Mouse (Mus musculus): ENCODE measurements at regions not wholly inside any gene's neighbourhood (a gene's known extent, or its start where the extent isn't known, plus 50 kb on each side); places are given as distances from the start of the nearest gene placed in this dataset.

GRCm38 (mm10) chr10:117896911-117897643 is 51.2 kb upstream of the Rap1b start:
- H3K4me1 ChIP-seq = peaks cover 83% of the 10 kb centered on the region
- no peak for TF ChIP-seq FLI1 (IDR thresholded peaks at IDR 0.05; ENCODE audit: low read length)

GRCm38 (mm10) chr10:117897766-117898165 is 51.9 kb upstream of the Rap1b start:
- peaks cover 83% of the 10 kb centered on the region for H3K4me1 ChIP-seq
- H3K36me3 ChIP-seq (replicated peaks; ENCODE audit: low read length) = no peaks in the 10 kb centered on the region
- H3K27me3 ChIP-seq (replicated peaks) = no peaks in the 10 kb centered on the region
- no peak overlapping the region for H3K4me3 ChIP-seq (replicated peaks)
- H3K9me3 ChIP-seq = no peaks in the 10 kb centered on the region
- TF ChIP-seq GATA1 (IDR thresholded peaks at IDR 0.05; ENCODE audit: borderline replicate concordance, low read length) (no peak), FLI1 (IDR thresholded peaks at IDR 0.05; ENCODE audit: low read length) (no peak)

More at GRCm38 (mm10) chr10:117896911-117897643, 51.2 kb upstream of the Rap1b start:
- Histone ChIP-seq H3K36me3 (replicated peaks; ENCODE audit: low read length) (no peaks in the 10 kb centered on the region), H3K27me3 (replicated peaks) (no peaks in the 10 kb centered on the region), H3K4me3 (replicated peaks) (no peak overlapping the region), H3K9me3 (no peaks in the 10 kb centered on the region)

GRCm38 (mm10) chr10:117898391-117898790 is 52.6 kb upstream of the Rap1b start:
- Histone ChIP-seq H3K36me3 (replicated peaks; ENCODE audit: low read length) (no peaks in the 10 kb centered on the region), H3K4me1 (peaks cover 83% of the 10 kb centered on the region), H3K27me3 (replicated peaks) (no peaks in the 10 kb centered on the region), H3K4me3 (replicated peaks) (peak overlapping the region; percentile 8), H3K9me3 (no peaks in the 10 kb centered on the region)
- TF ChIP-seq FLI1 (IDR thresholded peaks at IDR 0.05; ENCODE audit: low read length) = no peak
- TF ChIP-seq GATA1 (IDR thresholded peaks at IDR 0.05; ENCODE audit: borderline replicate concordance, low read length) = no peak

GRCm38 (mm10) chr10:117899410-117899935 is 53.6 kb upstream of the Rap1b start:
- Histone ChIP-seq H3K4me1 (peaks cover 79% of the 10 kb centered on the region), H3K9me3 (no peaks in the 10 kb centered on the region), H3K27me3 (replicated peaks) (no peaks in the 10 kb centered on the region), H3K36me3 (replicated peaks; ENCODE audit: low read length) (no peaks in the 10 kb centered on the region), H3K4me3 (replicated peaks) (peak overlapping the region; percentile 55)
- TF ChIP-seq FLI1 (IDR thresholded peaks at IDR 0.05; ENCODE audit: low read length) (no peak), GATA1 (IDR thresholded peaks at IDR 0.05; ENCODE audit: borderline replicate concordance, low read length) (no peak)

- Histone ChIP-seq H3K4me3 (replicated peaks) (peak overlapping the region; percentile 78), H3K9me3 (no peaks in the 10 kb centered on the region), H3K36me3 (replicated peaks; ENCODE audit: low read length) (no peaks in the 10 kb centered on the region), H3K27me3 (replicated peaks) (no peaks in the 10 kb centered on the region), H3K4me1 (peaks cover 76% of the 10 kb centered on the region)
- TF ChIP-seq FLI1 (IDR thresholded peaks at IDR 0.05; ENCODE audit: low read length) = no peak
- no peak for TF ChIP-seq GATA1 (IDR thresholded peaks at IDR 0.05; ENCODE audit: borderline replicate concordance, low read length)
Observed at GRCm38 (mm10) chr10:117905666-117906266, 59.9 kb upstream of the Rap1b start.

GRCm38 (mm10) chr10:117906267-117906811 is 60.5 kb upstream of the Rap1b start:
- Histone ChIP-seq H3K9me3 (no peaks in the 10 kb centered on the region), H3K4me1 (peaks cover 75% of the 10 kb centered on the region), H3K36me3 (replicated peaks; ENCODE audit: low read length) (no peaks in the 10 kb centered on the region), H3K4me3 (replicated peaks) (peak overlapping the region; percentile 78), H3K27me3 (replicated peaks) (no peaks in the 10 kb centered on the region)
- no peak for TF ChIP-seq GATA1 (IDR thresholded peaks at IDR 0.05; ENCODE audit: borderline replicate concordance, low read length)
- no peak for TF ChIP-seq FLI1 (IDR thresholded peaks at IDR 0.05; ENCODE audit: low read length)

- no peaks in the 10 kb centered on the region for H3K9me3 ChIP-seq
- TF ChIP-seq FLI1 (IDR thresholded peaks at IDR 0.05; ENCODE audit: low read length) (no peak), GATA1 (IDR thresholded peaks at IDR 0.05; ENCODE audit: borderline replicate concordance, low read length) (no peak)
Observed at GRCm38 (mm10) chr10:117908079-117908675, 62.3 kb upstream of the Rap1b start.

GRCm38 (mm10) chr10:117909155-117909554 is 63.3 kb upstream of the Rap1b start:
- TF ChIP-seq FLI1 (IDR thresholded peaks at IDR 0.05; ENCODE audit: low read length) = no peak
- TF ChIP-seq GATA1 (IDR thresholded peaks at IDR 0.05; ENCODE audit: borderline replicate concordance, low read length) = no peak
- peaks cover 9% of the 10 kb centered on the region for H3K36me3 ChIP-seq (replicated peaks; ENCODE audit: low read length)

More at GRCm38 (mm10) chr10:117908079-117908675, 62.3 kb upstream of the Rap1b start:
- Histone ChIP-seq H3K4me3 (replicated peaks) (no peak overlapping the region), H3K36me3 (replicated peaks; ENCODE audit: low read length) (peaks cover 9% of the 10 kb centered on the region), H3K4me1 (peaks cover 73% of the 10 kb centered on the region), H3K27me3 (replicated peaks) (no peaks in the 10 kb centered on the region)

GRCm38 (mm10) chr10:117909811-117910239 is 64.0 kb upstream of the Rap1b start:
- TF ChIP-seq FLI1 (IDR thresholded peaks at IDR 0.05; ENCODE audit: low read length) (no peak), GATA1 (IDR thresholded peaks at IDR 0.05; ENCODE audit: borderline replicate concordance, low read length) (no peak)
- H3K4me1 ChIP-seq = peaks cover 79% of the 10 kb centered on the region
- H3K9me3 ChIP-seq = no peaks in the 10 kb centered on the region
- no peaks in the 10 kb centered on the region for H3K27me3 ChIP-seq (replicated peaks)
- H3K36me3 ChIP-seq (replicated peaks; ENCODE audit: low read length) = peaks cover 11% of the 10 kb centered on the region
- peak overlapping the region; percentile 71 for H3K4me3 ChIP-seq (replicated peaks)

More at GRCm38 (mm10) chr10:117909155-117909554, 63.3 kb upstream of the Rap1b start:
- Histone ChIP-seq H3K4me3 (replicated peaks) (no peak overlapping the region), H3K9me3 (no peaks in the 10 kb centered on the region), H3K27me3 (replicated peaks) (no peaks in the 10 kb centered on the region), H3K4me1 (peaks cover 78% of the 10 kb centered on the region)
